Mouse (Mus musculus): ENCODE measurements around the gene Trim31. TPM values are rescaled to one million over a fixed set of nuclear protein-coding genes. Genes with fewer than 3 reads are reported as not detected.

Trim31 gene
- polyA plus RNA-seq (2014; fragmentation: Nextera tagmentation; extraction: Ambion mirVana), result not detected in 2 replicates

- H3K27me3 ChIP-seq (ENCODE audit: control insufficient read depth, insufficient read depth, low read length), result no peaks in the 10 kb centered on the region
- WGBS, result 72% methylated on average over 6 of the region's 6 CpGs
- H3K4me3 ChIP-seq (ENCODE audit: low read depth, low read length), result no peak within 1 kb of the TSS
- H3K27ac ChIP-seq (ENCODE audit: low read depth, low read length), result no peak within 1 kb of the TSS
- H3K4me2 ChIP-seq (ENCODE audit: low read depth, low read length, severe bottlenecking), result no peak within 1 kb of the TSS
- no peaks in the 10 kb centered on the region for H3K4me1 ChIP-seq (replicated peaks; ENCODE audit: control insufficient read depth, insufficient read depth, low read length)
- DNase-seq (ENCODE audit: low spot score) (no peak), ATAC-seq (replicated peaks; ENCODE audit: low FRiP score) (no peak)
- H3K9ac ChIP-seq (ENCODE audit: low read length), result no peak within 1 kb of the TSS
- H3K36me3 ChIP-seq (ENCODE audit: control insufficient read depth, insufficient read depth, low read length), result no peaks in the 10 kb centered on the region
- no peaks in the 10 kb centered on the region for H3K9me3 ChIP-seq (ENCODE audit: control insufficient read depth, low read length)
Observed at GRCm38 (mm10) chr17:36897552-36898205, at the start of gene Trim31. Trim31 (plus strand) TSS chr17:36898118.

DNA sequence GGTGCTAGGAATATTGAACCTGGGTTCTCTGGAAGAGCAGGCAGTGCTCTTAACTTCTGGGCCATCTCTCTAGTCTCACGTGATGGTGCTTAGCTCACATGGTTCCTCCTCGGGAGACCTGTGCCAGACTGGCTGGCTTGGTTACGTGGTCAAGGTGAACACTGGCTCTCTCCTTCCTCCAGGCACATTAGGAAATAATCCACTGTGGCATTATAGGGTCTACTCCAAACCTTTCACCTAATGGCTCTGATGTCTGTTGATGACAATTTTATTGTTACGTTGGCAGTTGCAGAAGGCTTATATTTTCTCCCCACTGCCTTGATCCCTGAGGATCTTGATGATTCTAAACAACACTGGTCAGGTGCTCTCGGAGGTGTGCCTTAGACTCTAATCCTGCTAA lies 49.0 kb upstream of the Trim31 start:
- Histone ChIP-seq H3K4me2 (ENCODE audit: low read depth, low read length, severe bottlenecking) (no peak overlapping the region), H3K9ac (ENCODE audit: low read length) (no peak overlapping the region), H3K27me3 (ENCODE audit: control insufficient read depth, insufficient read depth, low read length) (no peaks in the 10 kb centered on the region), H3K27ac (ENCODE audit: low read depth, low read length) (no peak overlapping the region), H3K4me1 (replicated peaks; ENCODE audit: control insufficient read depth, insufficient read depth, low read length) (no peaks in the 10 kb centered on the region), H3K4me3 (ENCODE audit: low read depth, low read length) (no peak overlapping the region), H3K36me3 (ENCODE audit: control insufficient read depth, insufficient read depth, low read length) (peaks cover 7% of the 10 kb centered on the region; the same call in 1 of the 2 replicates), H3K9me3 (ENCODE audit: control insufficient read depth, low read length) (no peaks in the 10 kb centered on the region)
- ATAC-seq (replicated peaks; ENCODE audit: low FRiP score), result no peak
- WGBS, result 92% methylated on average over 5 of the region's 5 CpGs
- no peak for DNase-seq (ENCODE audit: low spot score)

- H3K27me3 ChIP-seq (ENCODE audit: control insufficient read depth, insufficient read depth, low read length), result no peaks in the 10 kb centered on the region
- DNase-seq (ENCODE audit: low spot score) (no peak), ATAC-seq (replicated peaks; ENCODE audit: low FRiP score) (no peak)
- H3K4me3 ChIP-seq (ENCODE audit: low read depth, low read length), result no peak overlapping the region
- H3K9ac ChIP-seq (ENCODE audit: low read length), result no peak overlapping the region
- 93% methylated on average over 2 of the region's 2 CpGs for WGBS
- no peaks in the 10 kb centered on the region for H3K4me1 ChIP-seq (replicated peaks; ENCODE audit: control insufficient read depth, insufficient read depth, low read length)
- no peak overlapping the region for H3K27ac ChIP-seq (ENCODE audit: low read depth, low read length)
- no peaks in the 10 kb centered on the region for H3K9me3 ChIP-seq (ENCODE audit: control insufficient read depth, low read length)
- peaks cover 7% of the 10 kb centered on the region; the same call in 1 of the 2 replicates for H3K36me3 ChIP-seq (ENCODE audit: control insufficient read depth, insufficient read depth, low read length)
- no peak overlapping the region for H3K4me2 ChIP-seq (ENCODE audit: low read depth, low read length, severe bottlenecking)
Observed at GRCm38 (mm10) chr17:36849992-36850391, 47.9 kb upstream of the Trim31 start.

GRCm38 (mm10) chr17:36851200-36851599 lies 46.7 kb upstream of the Trim31 start:
- Histone ChIP-seq H3K27me3 (ENCODE audit: control insufficient read depth, insufficient read depth, low read length) (no peaks in the 10 kb centered on the region), H3K4me1 (replicated peaks; ENCODE audit: control insufficient read depth, insufficient read depth, low read length) (no peaks in the 10 kb centered on the region), H3K36me3 (ENCODE audit: control insufficient read depth, insufficient read depth, low read length) (peaks cover 7% of the 10 kb centered on the region; the same call in 1 of the 2 replicates), H3K9me3 (ENCODE audit: control insufficient read depth, low read length) (no peaks in the 10 kb centered on the region), H3K4me2 (ENCODE audit: low read depth, low read length, severe bottlenecking) (no peak overlapping the region), H3K9ac (ENCODE audit: low read length) (no peak overlapping the region), H3K27ac (ENCODE audit: low read depth, low read length) (no peak overlapping the region), H3K4me3 (ENCODE audit: low read depth, low read length) (no peak overlapping the region)
- 93% methylated on average over 5 of the region's 5 CpGs for WGBS
- DNase-seq (ENCODE audit: low spot score) (no peak), ATAC-seq (replicated peaks; ENCODE audit: low FRiP score) (no peak)

DNA sequence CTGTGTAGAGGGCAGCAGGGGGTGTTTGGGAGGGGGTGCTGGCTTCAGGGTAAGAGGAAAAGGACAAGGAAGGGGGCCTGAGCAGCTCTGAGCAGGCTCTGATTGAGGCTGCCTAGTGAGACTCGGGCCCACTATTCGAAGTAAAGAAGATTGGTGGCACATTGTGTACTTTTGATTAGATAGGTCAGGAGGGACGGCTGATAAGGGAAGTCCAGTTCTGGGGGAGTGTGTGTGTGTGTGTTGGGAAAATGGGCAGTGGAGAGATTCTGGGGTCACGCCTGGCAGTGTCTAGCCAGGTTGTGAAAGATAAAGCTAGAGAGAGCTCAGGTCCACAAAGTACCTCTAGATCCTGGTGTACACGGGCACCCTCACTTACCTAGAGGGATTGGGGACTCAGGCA lies 46.3 kb upstream of the Trim31 start:
- peaks cover 7% of the 10 kb centered on the region; the same call in 1 of the 2 replicates for H3K36me3 ChIP-seq (ENCODE audit: control insufficient read depth, insufficient read depth, low read length)
- no peak overlapping the region for H3K4me3 ChIP-seq (ENCODE audit: low read depth, low read length)
- no peak overlapping the region for H3K4me2 ChIP-seq (ENCODE audit: low read depth, low read length, severe bottlenecking)
- H3K27me3 ChIP-seq (ENCODE audit: control insufficient read depth, insufficient read depth, low read length), result no peaks in the 10 kb centered on the region
- DNase-seq (ENCODE audit: low spot score), result no peak
- no peak overlapping the region for H3K27ac ChIP-seq (ENCODE audit: low read depth, low read length)
- no peaks in the 10 kb centered on the region for H3K9me3 ChIP-seq (ENCODE audit: control insufficient read depth, low read length)
- H3K4me1 ChIP-seq (replicated peaks; ENCODE audit: control insufficient read depth, insufficient read depth, low read length), result no peaks in the 10 kb centered on the region
- 94% methylated on average over 5 of the region's 5 CpGs for WGBS
- no peak for ATAC-seq (replicated peaks; ENCODE audit: low FRiP score)
- no peak overlapping the region for H3K9ac ChIP-seq (ENCODE audit: low read length)

- Histone ChIP-seq H3K36me3 (ENCODE audit: control insufficient read depth, insufficient read depth, low read length) (peaks cover 7% of the 10 kb centered on the region; the same call in 1 of the 2 replicates), H3K9me3 (ENCODE audit: control insufficient read depth, low read length) (no peaks in the 10 kb centered on the region), H3K4me1 (replicated peaks; ENCODE audit: control insufficient read depth, insufficient read depth, low read length) (no peaks in the 10 kb centered on the region), H3K27me3 (ENCODE audit: control insufficient read depth, insufficient read depth, low read length) (no peaks in the 10 kb centered on the region), H3K27ac (ENCODE audit: low read depth, low read length) (no peak overlapping the region), H3K9ac (ENCODE audit: low read length) (no peak overlapping the region), H3K4me3 (ENCODE audit: low read depth, low read length) (no peak overlapping the region), H3K4me2 (ENCODE audit: low read depth, low read length, severe bottlenecking) (no peak overlapping the region)
- ATAC-seq (replicated peaks; ENCODE audit: low FRiP score) (no peak), DNase-seq (ENCODE audit: low spot score) (no peak)
- 87% methylated on average over 3 of the region's 3 CpGs for WGBS
Observed at GRCm38 (mm10) chr17:36855484-36855883, 42.4 kb upstream of the Trim31 start.

- peaks cover 3% of the 10 kb centered on the region; the same call in 1 of the 2 replicates for H3K36me3 ChIP-seq (ENCODE audit: control insufficient read depth, insufficient read depth, low read length)
- H3K27me3 ChIP-seq (ENCODE audit: control insufficient read depth, insufficient read depth, low read length), result no peaks in the 10 kb centered on the region
- no peak for ATAC-seq (replicated peaks; ENCODE audit: low FRiP score)
- no peaks in the 10 kb centered on the region for H3K9me3 ChIP-seq (ENCODE audit: control insufficient read depth, low read length)
- no peak overlapping the region for H3K4me3 ChIP-seq (ENCODE audit: low read depth, low read length)
- DNase-seq (ENCODE audit: low spot score), result no peak
- no peak overlapping the region for H3K9ac ChIP-seq (ENCODE audit: low read length)
- H3K4me1 ChIP-seq (replicated peaks; ENCODE audit: control insufficient read depth, insufficient read depth, low read length), result no peaks in the 10 kb centered on the region
- H3K27ac ChIP-seq (ENCODE audit: low read depth, low read length), result no peak overlapping the region
- H3K4me2 ChIP-seq (ENCODE audit: low read depth, low read length, severe bottlenecking), result no peak overlapping the region
- 91% methylated on average over 4 of the region's 4 CpGs for WGBS
Observed at GRCm38 (mm10) chr17:36856236-36856635, 41.7 kb upstream of the Trim31 start.

GRCm38 (mm10) chr17:36858181-36858580 lies 39.7 kb upstream of the Trim31 start:
- Histone ChIP-seq H3K9ac (ENCODE audit: low read length) (no peak overlapping the region), H3K27ac (ENCODE audit: low read depth, low read length) (no peak overlapping the region), H3K4me2 (ENCODE audit: low read depth, low read length, severe bottlenecking) (no peak overlapping the region), H3K27me3 (ENCODE audit: control insufficient read depth, insufficient read depth, low read length) (no peaks in the 10 kb centered on the region), H3K36me3 (ENCODE audit: control insufficient read depth, insufficient read depth, low read length) (no peaks in the 10 kb centered on the region; the same call in 1 of the 2 replicates), H3K9me3 (ENCODE audit: control insufficient read depth, low read length) (no peaks in the 10 kb centered on the region), H3K4me1 (replicated peaks; ENCODE audit: control insufficient read depth, insufficient read depth, low read length) (no peaks in the 10 kb centered on the region), H3K4me3 (ENCODE audit: low read depth, low read length) (no peak overlapping the region)
- no peak for ATAC-seq (replicated peaks; ENCODE audit: low FRiP score)
- 98% methylated on average over 3 of the region's 3 CpGs for WGBS
- no peak for DNase-seq (ENCODE audit: low spot score)

DNA sequence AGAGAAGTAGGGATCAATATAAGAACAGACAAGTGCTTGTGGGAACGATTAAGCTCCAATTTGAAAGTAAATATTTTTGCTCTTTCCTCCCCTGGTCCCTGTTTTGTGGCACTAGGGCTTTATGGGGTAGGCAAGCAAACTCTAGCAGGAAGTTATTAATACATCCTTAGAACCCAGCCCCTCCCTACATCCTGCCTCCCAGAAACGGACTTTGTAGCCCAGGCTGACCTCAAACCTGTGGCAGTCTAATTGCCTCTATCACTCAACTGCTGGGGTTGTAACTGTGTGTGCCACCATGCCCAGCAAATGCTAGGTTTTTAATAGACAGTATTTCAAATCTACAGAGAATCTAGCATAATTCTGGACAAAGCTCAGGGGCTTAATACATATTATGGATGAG lies 36.2 kb upstream of the Trim31 start:
- DNase-seq (ENCODE audit: low spot score) (no peak), ATAC-seq (replicated peaks; ENCODE audit: low FRiP score) (no peak)
- Histone ChIP-seq H3K4me3 (ENCODE audit: low read depth, low read length) (no peak overlapping the region), H3K36me3 (ENCODE audit: control insufficient read depth, insufficient read depth, low read length) (no peaks in the 10 kb centered on the region; the same call in 1 of the 2 replicates), H3K9me3 (ENCODE audit: control insufficient read depth, low read length) (no peaks in the 10 kb centered on the region), H3K27ac (ENCODE audit: low read depth, low read length) (no peak overlapping the region), H3K4me2 (ENCODE audit: low read depth, low read length, severe bottlenecking) (no peak overlapping the region), H3K27me3 (ENCODE audit: control insufficient read depth, insufficient read depth, low read length) (peaks cover 2% of the 10 kb centered on the region), H3K9ac (ENCODE audit: low read length) (no peak overlapping the region), H3K4me1 (replicated peaks; ENCODE audit: control insufficient read depth, insufficient read depth, low read length) (no peaks in the 10 kb centered on the region; the same call in 1 of the 2 replicates)
- 77% methylated on average over 2 of the region's 2 CpGs for WGBS
